Comparison of ENCODE assay signal across 19 mouse cellular contexts in genomic region chr4:107520071-107520470, GRCm38 (mm10).
A peak's percentile ranks its signal among the peaks of the same experiment; 100 is the strongest.
DNase-seq lines count a peak whose midpoint lies in the region; ATAC-seq lines count a peak whose summit lies in the region.
"Had no signal": no experiment of that assay in that cellular context is flagged by ENCODE, and none has a peak within 500 bp of the region (broad histone marks: within the 10 kb centered on the region; RNA-seq: fewer than 3 reads in every experiment).

No protein-coding gene starts in this region.

- ATAC-seq in forebrain, embryonic 11.5 days (replicated peaks; ENCODE audit: low FRiP score), result no peak
- no peak for ATAC-seq in kidney, embryonic 14.5 days (ENCODE audit: low FRiP score, low TSS enrichment)
- ATAC-seq: CD4-positive, CD25-positive, alpha-beta regulatory T cell, adult 4 months; forebrain, embryonic 14.5 days; hindbrain, postnatal 0 days had no signal

- H3K27me3 ChIP-seq in forebrain, embryonic 10.5 days (ENCODE audit: poor library complexity, severe bottlenecking), result no peaks in the 10 kb centered on the region
- no peaks in the 10 kb centered on the region for H3K27me3 ChIP-seq in forebrain, embryonic 11.5 days (ENCODE audit: control insufficient read depth, insufficient read depth, low read length)
- no peaks in the 10 kb centered on the region for H3K27me3 ChIP-seq in kidney, embryonic 14.5 days (ENCODE audit: control insufficient read depth, insufficient read depth, low read length)
- peaks cover 8% of the 10 kb centered on the region; the same call in 1 of the 2 replicates for H3K27me3 ChIP-seq in embryonic facial prominence, embryonic 10.5 days (replicated peaks; ENCODE audit: low read depth, poor library complexity, severe bottlenecking)
- H3K27me3 ChIP-seq: heart, embryonic 13.5 days; hindbrain, embryonic 12.5 days had no signal

- no peak for DNase-seq in forebrain, embryonic 10.5 days (ENCODE audit: extremely low spot score, low spot score)
- no peak for DNase-seq in forebrain, embryonic 11.5 days (ENCODE audit: low spot score)
- DNase-seq in kidney, postnatal 10 days, result peak; percentile 2
- peak; percentile 33 for DNase-seq in testis, postnatal 10 days (ENCODE audit: low spot score)
- no peak for DNase-seq in testis, postnatal 14 days (ENCODE audit: low spot score)
- no peak for DNase-seq in embryonic facial prominence, embryonic 10.5 days (ENCODE audit: low spot score)
- DNase-seq in frontal cortex, postnatal 25 days (ENCODE audit: low spot score in 2 of 2), result no peak
- DNase-seq: B cell, adult 2 months; cerebellum, adult 2 months; cerebellum, postnatal 10 days; gastrocnemius, postnatal 14 days; heart, postnatal 36 days had no signal

- peaks cover 39% of the 10 kb centered on the region for H3K4me1 ChIP-seq in forebrain, embryonic 10.5 days
- H3K4me1 ChIP-seq in forebrain, embryonic 11.5 days (replicated peaks; ENCODE audit: control insufficient read depth, insufficient read depth, low read length), result no peaks in the 10 kb centered on the region; the same call in 1 of the 2 replicates
- peaks cover 14% of the 10 kb centered on the region for H3K4me1 ChIP-seq in kidney, embryonic 14.5 days (ENCODE audit: control insufficient read depth, insufficient read depth, low read length)
- H3K4me1 ChIP-seq in embryonic facial prominence, embryonic 10.5 days, result peaks cover 55% of the 10 kb centered on the region

- no peak overlapping the region for H3K4me3 ChIP-seq in forebrain, embryonic 10.5 days
- no peak overlapping the region for H3K4me3 ChIP-seq in forebrain, embryonic 11.5 days (ENCODE audit: low read depth, low read length)
- no peak overlapping the region for H3K4me3 ChIP-seq in kidney, embryonic 14.5 days (ENCODE audit: low read length)
- H3K4me3 ChIP-seq in embryonic facial prominence, embryonic 10.5 days, result no peak overlapping the region
- H3K4me3 ChIP-seq: heart, embryonic 13.5 days; hindbrain, embryonic 12.5 days had no signal

- no peak overlapping the region for H3K9ac ChIP-seq in forebrain, embryonic 11.5 days (ENCODE audit: low read length)
- H3K9ac ChIP-seq in kidney, embryonic 14.5 days (ENCODE audit: low read depth, low read length), result no peak overlapping the region
- H3K9ac ChIP-seq: heart, embryonic 13.5 days; hindbrain, embryonic 12.5 days had no signal

- 83% methylated on average over 5 of the region's 5 CpGs for WGBS in forebrain, embryonic 10.5 days
- WGBS in forebrain, embryonic 11.5 days, result 80% methylated on average over 5 of the region's 5 CpGs
- 91% methylated on average over 5 of the region's 5 CpGs for WGBS in kidney, embryonic 14.5 days
- WGBS in embryonic facial prominence, embryonic 10.5 days, result 83% methylated on average over 5 of the region's 5 CpGs

- no peak overlapping the region for H3K4me2 ChIP-seq in forebrain, embryonic 11.5 days (ENCODE audit: low read depth, low read length, severe bottlenecking)
- no peak overlapping the region for H3K4me2 ChIP-seq in kidney, embryonic 14.5 days (replicated peaks; ENCODE audit: low read depth, low read length)
- H3K4me2 ChIP-seq: heart, embryonic 13.5 days; hindbrain, embryonic 12.5 days had no signal

- H3K9me3 ChIP-seq in forebrain, embryonic 10.5 days, result no peaks in the 10 kb centered on the region
- no peaks in the 10 kb centered on the region for H3K9me3 ChIP-seq in forebrain, embryonic 11.5 days (ENCODE audit: control insufficient read depth, low read length)
- no peaks in the 10 kb centered on the region for H3K9me3 ChIP-seq in kidney, embryonic 14.5 days (ENCODE audit: control insufficient read depth, low read length)
- no peaks in the 10 kb centered on the region for H3K9me3 ChIP-seq in embryonic facial prominence, embryonic 10.5 days
- H3K9me3 ChIP-seq: G1E; heart, embryonic 13.5 days; hindbrain, embryonic 12.5 days had no signal

- H3K36me3 ChIP-seq in forebrain, embryonic 10.5 days (replicated peaks), result no peaks in the 10 kb centered on the region
- H3K36me3 ChIP-seq in forebrain, embryonic 11.5 days (ENCODE audit: control insufficient read depth, insufficient read depth, low read length), result no peaks in the 10 kb centered on the region
- H3K36me3 ChIP-seq in kidney, embryonic 14.5 days (ENCODE audit: control insufficient read depth, insufficient read depth, low read length), result no peaks in the 10 kb centered on the region
- H3K36me3 ChIP-seq in embryonic facial prominence, embryonic 10.5 days (replicated peaks), result no peaks in the 10 kb centered on the region
- H3K36me3 ChIP-seq: G1E; heart, embryonic 13.5 days; hindbrain, embryonic 12.5 days had no signal

- H3K27ac ChIP-seq in forebrain, embryonic 10.5 days, result peak overlapping the region; percentile 63; the same call in 1 of the 2 replicates
- H3K27ac ChIP-seq in forebrain, embryonic 11.5 days (ENCODE audit: low read depth, low read length), result no peak overlapping the region
- no peak overlapping the region for H3K27ac ChIP-seq in kidney, embryonic 14.5 days (ENCODE audit: low read depth, low read length)
- H3K27ac ChIP-seq in embryonic facial prominence, embryonic 10.5 days (replicated peaks), result peak overlapping the region; percentile 69; the same call in 1 of the 2 replicates
- H3K27ac ChIP-seq: heart, embryonic 13.5 days; hindbrain, embryonic 12.5 days; hindbrain, postnatal 0 days had no signal

Comparison
In these comparisons a context has a peak if more than half of its experiments do, and no peak if none do; other contexts are left out.
1. DNase-seq: peak in kidney, postnatal 10 days (single experiment) and testis, postnatal 10 days (single experiment); none in forebrain, embryonic 10.5 days (single experiment), forebrain, embryonic 11.5 days (single experiment), testis, postnatal 14 days (single experiment), embryonic facial prominence, embryonic 10.5 days (single experiment) and frontal cortex, postnatal 25 days (0 of 2).
2. H3K27ac ChIP-seq: peak in forebrain, embryonic 10.5 days (single experiment) and embryonic facial prominence, embryonic 10.5 days (single experiment); none in forebrain, embryonic 11.5 days (single experiment) and kidney, embryonic 14.5 days (single experiment).